Mouse (Mus musculus) heart, adult 2 months (tissue): ENCODE results near the gene Pdss2. TPM values are rescaled to one million over a fixed set of nuclear protein-coding genes. Genes with fewer than 3 reads are reported as not detected.
A peak's percentile ranks its signal among the peaks of the same experiment; 100 is the strongest.

ENCODE experiments used
- DNase-seq, 2 experiments: peaks; one replicate each; pipeline ENCODE4 v3.0.0; 2021
- H3K27ac ChIP-seq: fragments of 200-600 bp; 2 replicates; pipeline ENCODE4 v1.8.1; 2022
- H3K27me3 ChIP-seq: fragments of 200-500 bp; 2 replicates; pipeline ENCODE4 v1.6.1; 2012; ENCODE audit warnings: mild to moderate bottlenecking, low read length, inconsistent platforms, mixed read lengths; ENCODE audit not compliant: control insufficient read depth, insufficient read depth
- H3K36me3 ChIP-seq: fragments of 200-500 bp; 2 replicates; pipeline ENCODE4 v1.6.1; 2012; ENCODE audit warnings: low read length, inconsistent platforms; ENCODE audit not compliant: control insufficient read depth, insufficient read depth
- H3K4me1 ChIP-seq: fragments of 200-500 bp; 2 replicates; pipeline ENCODE4 v1.6.1; 2011; ENCODE audit warnings: low read length; ENCODE audit not compliant: control insufficient read depth, insufficient read depth
- H3K4me3 ChIP-seq: fragments of 200-600 bp; 2 replicates; pipeline ENCODE4 v1.8.1; 2022
- H3K79me2 ChIP-seq: fragments of 200-500 bp; replicated peaks from 2 replicates; pipeline ENCODE4 v1.6.1; 2012; ENCODE audit warnings: mild to moderate bottlenecking, inconsistent platforms, low read length, moderate library complexity, mixed read lengths; ENCODE audit not compliant: control insufficient read depth, insufficient read depth
- H3K9ac ChIP-seq: fragments of 200-500 bp; 2 replicates; pipeline ENCODE4 v1.6.1; 2012; ENCODE audit warnings: low read depth, mild to moderate bottlenecking, control low read depth, inconsistent platforms, low read length, mixed read lengths
- CTCF ChIP-seq: fragments of 200-600 bp; IDR thresholded peaks from 2 replicates; pipeline ENCODE4 v1.8.1; 2022; ENCODE audit warnings: antibody characterized with exemption, mild to moderate bottlenecking, moderate library complexity
- EP300 ChIP-seq: fragments of 200-500 bp; IDR thresholded peaks from 2 replicates; pipeline ENCODE4 v1.6.1; 2011; ENCODE audit warnings: low read depth, low read length, control low read depth; ENCODE audit not compliant: insufficient read depth
- POLR2A ChIP-seq: fragments of 200-500 bp; IDR thresholded peaks from 2 replicates; pipeline ENCODE4 v1.6.1; 2011; ENCODE audit warnings: mild to moderate bottlenecking, low read depth, low read length, control low read depth; ENCODE audit not compliant: insufficient read depth
- WGBS: fragments of 180-500 bp; shearing (Covaris S2); methylation state at CpG from one replicate; pipeline ENCODE4 v1.1.7; 2018; 5-methylcytosine and 5-hydroxymethylcytosine counted together
- intact Hi-C: fragments of 180-260 bp; cut with DNase I; formaldehyde crosslinking; loops from one replicate; pipeline ENCODE4 v1.15.1; 2025
- polyA plus RNA-seq: library from polyadenylated mRNA; depleted of rRNA; stranded (reverse); fragments of >200 nt; gene quantifications from 2 replicates; pipeline ENCODE4 v1.2.3, GENCODE M21; 2012
- total RNA-seq, 2 experiments: library from RNA; stranded (reverse); gene quantifications; 2 replicates each; pipeline ENCODE4 v1.2.3; 2021

Gene Pdss2
- total and polyA plus RNA-seq, 3 experiments, result 16.6 to 33.7 (median 31.1) TPM

DNA sequence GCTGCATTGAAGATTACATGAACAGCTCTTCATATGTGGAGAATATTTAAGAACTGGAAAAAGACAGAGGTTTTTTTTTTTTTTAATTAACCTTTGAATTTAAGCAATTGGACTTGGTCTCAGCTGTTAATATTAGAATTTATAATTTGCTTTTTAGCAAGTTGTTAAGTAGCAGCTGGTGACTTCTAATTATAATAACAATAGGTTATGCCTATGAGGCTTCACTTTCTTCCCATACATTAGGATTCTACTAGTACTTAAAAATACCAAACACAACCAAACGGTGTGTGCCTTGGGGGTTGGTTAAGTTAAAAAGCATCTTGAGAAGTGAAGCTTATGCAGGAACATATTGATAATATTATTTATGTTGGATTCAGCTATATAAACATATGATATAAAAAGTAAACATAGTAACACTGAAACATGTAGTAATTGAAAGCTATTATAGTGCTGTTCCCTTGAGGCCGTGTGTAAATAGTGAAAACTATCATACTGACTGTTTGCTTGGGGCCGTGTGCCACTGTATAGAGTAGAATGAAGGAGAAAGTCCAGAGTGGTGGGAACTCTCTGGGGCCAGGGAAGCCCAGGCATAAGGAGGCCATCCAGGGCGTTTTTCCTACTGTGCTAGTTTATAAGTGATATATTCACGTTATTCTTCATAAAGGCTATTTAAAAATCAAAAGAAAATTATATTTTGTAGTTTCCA lies 87.0 kb downstream of the Pdss2 start:
- intact Hi-C loops, result no loop called here
- Histone ChIP-seq H3K27ac (no peak overlapping the region), H3K4me3 (no peak overlapping the region), H3K27me3 (no peaks in the 10 kb centered on the region), H3K4me1 (peaks cover 8% of the 10 kb centered on the region; the same call in 1 of the 2 replicates), H3K36me3 (no peaks in the 10 kb centered on the region; the same call in 1 of the 2 replicates), H3K9ac (no peak overlapping the region), H3K79me2 (no peaks in the 10 kb centered on the region)
- TF ChIP-seq POLR2A, result no peak
- TF ChIP-seq CTCF, result no peak
- TF ChIP-seq EP300, result no peak
- WGBS, result 79% methylated on average over 5 of the region's 5 CpGs
- DNase-seq, result no peak

DNA sequence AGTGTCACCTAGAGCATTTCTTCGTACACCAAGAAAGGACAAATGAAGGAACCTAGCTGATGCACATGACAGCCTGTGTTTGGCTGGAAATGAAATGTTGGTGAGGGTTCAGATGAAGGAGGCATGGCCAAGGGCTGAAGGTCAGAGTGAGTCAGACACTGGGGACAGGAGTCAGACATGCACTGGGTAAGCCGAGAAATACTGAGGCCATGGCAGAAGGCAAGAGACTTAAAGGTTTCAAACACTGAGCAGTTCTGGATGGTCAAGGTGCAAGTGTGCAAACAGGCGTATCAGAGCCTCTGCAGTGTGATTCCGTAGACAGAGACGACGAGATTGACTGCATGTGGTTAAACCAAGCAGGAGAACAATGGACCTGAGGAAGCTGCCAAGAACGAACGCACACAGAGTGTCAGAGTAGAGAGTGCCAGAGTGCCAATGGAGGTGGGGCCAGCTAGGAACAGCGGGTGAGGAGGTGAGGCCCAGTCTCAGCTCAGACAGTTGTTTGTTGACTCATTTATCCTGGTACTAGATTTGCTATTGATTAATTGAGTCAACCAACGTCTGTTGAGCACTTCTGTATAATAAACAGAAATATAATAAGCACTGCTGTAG lies 89.6 kb downstream of the Pdss2 start:
- Histone ChIP-seq H3K27ac (peak overlapping the region; percentile 21; the same call in 1 of the 2 replicates), H3K36me3 (no peaks in the 10 kb centered on the region; the same call in 1 of the 2 replicates), H3K79me2 (no peaks in the 10 kb centered on the region), H3K4me3 (no peak overlapping the region), H3K27me3 (no peaks in the 10 kb centered on the region), H3K4me1 (peaks cover 8% of the 10 kb centered on the region; the same call in 1 of the 2 replicates), H3K9ac (no peak overlapping the region)
- WGBS, result 40% methylated on average over 10 of the region's 10 CpGs
- DNase-seq, result peak; percentile 24 to 31
- TF ChIP-seq EP300 (no peak), CTCF (no peak), POLR2A (no peak)
- intact Hi-C loops, result no loop called here

DNA sequence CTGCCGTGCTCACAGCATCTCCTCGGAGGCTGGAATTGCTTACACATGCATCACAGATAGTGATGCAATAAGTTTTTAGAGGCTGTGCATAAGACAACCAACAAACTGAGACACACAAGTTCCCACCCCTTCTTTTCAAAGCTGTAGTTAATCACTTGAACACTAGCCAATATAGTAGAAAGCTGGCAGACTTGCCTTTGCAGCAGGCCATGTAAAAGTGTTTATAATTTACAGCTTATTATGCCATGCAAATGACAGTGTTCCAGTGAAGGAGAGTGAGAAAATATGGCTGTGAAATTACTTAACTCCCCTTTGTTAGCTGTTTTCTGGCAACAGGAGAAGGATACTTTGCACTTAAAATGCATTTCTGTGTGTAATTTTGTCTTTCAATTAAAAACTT lies 90.9 kb downstream of the Pdss2 start:
- no peak overlapping the region for H3K4me3 ChIP-seq
- DNase-seq, result no peak
- H3K27ac ChIP-seq, result no peak overlapping the region
- no peaks in the 10 kb centered on the region for H3K79me2 ChIP-seq
- no peaks in the 10 kb centered on the region for H3K27me3 ChIP-seq
- H3K9ac ChIP-seq, result no peak overlapping the region
- peaks cover 8% of the 10 kb centered on the region; the same call in 1 of the 2 replicates for H3K4me1 ChIP-seq
- intact Hi-C loops, result no loop called here
- H3K36me3 ChIP-seq, result no peaks in the 10 kb centered on the region; the same call in 1 of the 2 replicates
- TF ChIP-seq POLR2A, result no peak
- TF ChIP-seq CTCF, result no peak
- no peak for TF ChIP-seq EP300
- WGBS, result 86% methylated on average over 2 of the region's 2 CpGs

DNA sequence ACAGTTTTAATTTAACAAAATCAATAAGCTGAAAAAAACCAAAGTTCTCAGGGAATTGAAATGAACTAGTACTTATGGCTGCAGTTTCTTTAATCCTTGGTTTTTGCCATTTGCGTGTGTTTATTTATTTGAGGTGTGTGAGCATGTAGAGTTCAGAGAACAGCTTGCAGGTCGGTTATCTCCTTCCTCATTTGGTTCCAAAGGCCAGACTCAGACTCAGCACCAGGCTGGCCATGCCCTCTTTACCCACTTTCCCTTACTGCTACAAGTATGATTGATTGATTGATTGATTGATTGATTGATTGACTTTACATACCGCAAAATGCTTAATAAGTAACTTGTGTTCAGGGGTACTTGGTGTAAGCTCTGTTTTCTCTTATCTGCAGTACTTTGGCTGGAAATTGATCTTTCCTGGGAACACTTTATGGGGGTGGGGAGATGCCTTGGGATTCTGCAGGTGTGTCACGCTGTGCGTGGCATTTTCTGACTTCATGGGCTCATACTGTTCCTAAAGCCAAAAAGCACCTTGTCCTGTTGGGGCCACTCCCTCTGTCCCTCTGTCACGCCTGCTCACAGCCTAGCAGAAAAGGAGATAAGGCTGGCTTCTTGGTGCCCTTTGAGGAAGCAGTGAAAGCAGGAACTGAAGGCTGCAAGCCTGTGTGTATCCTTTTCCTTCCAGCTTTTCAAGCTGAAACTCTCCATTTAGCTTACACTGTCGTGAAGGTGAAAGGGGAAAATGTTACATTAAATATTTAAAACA lies 91.6 kb downstream of the Pdss2 start:
- H3K27me3 ChIP-seq, result no peaks in the 10 kb centered on the region
- no peaks in the 10 kb centered on the region; the same call in 1 of the 2 replicates for H3K36me3 ChIP-seq
- no peak overlapping the region for H3K27ac ChIP-seq
- DNase-seq, result no peak
- no peaks in the 10 kb centered on the region for H3K79me2 ChIP-seq
- 41% methylated on average over 7 of the region's 7 CpGs for WGBS
- no peak overlapping the region for H3K4me3 ChIP-seq
- no peak overlapping the region for H3K9ac ChIP-seq
- H3K4me1 ChIP-seq, result peaks cover 8% of the 10 kb centered on the region; the same call in 1 of the 2 replicates
- TF ChIP-seq CTCF (no peak), EP300 (no peak), POLR2A (no peak)
- intact Hi-C loops, result no loop called here

DNA sequence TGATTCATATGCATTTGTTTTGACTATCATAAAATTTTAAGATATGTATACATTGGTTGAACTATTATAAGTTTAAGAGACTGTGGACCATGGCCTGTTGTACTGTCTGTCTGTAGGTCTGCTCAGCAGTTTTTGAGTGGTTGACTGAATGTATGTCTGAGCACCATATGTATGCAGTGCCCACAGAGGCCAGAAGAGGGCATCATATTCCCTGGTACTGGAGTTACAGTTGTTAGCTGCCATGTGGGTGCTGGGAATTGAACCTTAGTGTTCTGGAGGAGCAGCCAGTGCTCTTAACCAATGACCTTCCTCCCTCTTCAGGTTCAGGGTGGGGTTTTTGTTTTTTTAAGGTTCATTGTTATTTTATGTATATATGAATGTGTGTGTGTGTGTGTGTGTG lies 93.9 kb downstream of the Pdss2 start:
- Histone ChIP-seq H3K4me3 (no peak overlapping the region), H3K27ac (no peak overlapping the region), H3K9ac (no peak overlapping the region), H3K27me3 (no peaks in the 10 kb centered on the region), H3K79me2 (no peaks in the 10 kb centered on the region), H3K4me1 (peaks cover 8% of the 10 kb centered on the region; the same call in 1 of the 2 replicates), H3K36me3 (no peaks in the 10 kb centered on the region; the same call in 1 of the 2 replicates)
- TF ChIP-seq EP300, result no peak
- no peak for TF ChIP-seq POLR2A
- 0 out of 2 replicates have a peak, but pooled peaks have one; percentile 14 for TF ChIP-seq CTCF
- DNase-seq, result no peak
- intact Hi-C loops, result no loop called here
